Mouse (Mus musculus) heart, postnatal 0 days (tissue): ENCODE results near the gene Lysmd3.

ENCODE experiments used
- CTCF ChIP-seq: IDR thresholded peaks from 2 replicates; pipeline ENCODE4 v1.5.1; 2016; ENCODE audit warnings: antibody characterized with exemption, control low read depth, low read depth
- EP300 ChIP-seq: IDR thresholded peaks from 2 replicates; pipeline ENCODE4 v1.6.1; 2016; ENCODE audit warnings: antibody characterized with exemption, low read depth

GRCm38 (mm10) chr13:81664331-81664698 is 6.9 kb downstream of the Lysmd3 start:
- TF ChIP-seq CTCF (no peak), EP300 (no peak)
